Mouse (Mus musculus) bone marrow, adult 2 months (tissue): ENCODE results near the gene Mtnr1b.

Experiments
- CTCF ChIP-seq: fragments of 200-500 bp; IDR thresholded peaks from 2 replicates; pipeline ENCODE4 v1.5.1; 2011; ENCODE audit warnings: low read length, control low read depth; ENCODE audit not compliant: control insufficient read depth, insufficient read depth
- POLR2A ChIP-seq: fragments of 200-500 bp; IDR thresholded peaks from 2 replicates; pipeline ENCODE4 v1.6.1; 2011; ENCODE audit warnings: low read depth, mild to moderate bottlenecking, control low read depth, low read length, borderline replicate concordance; ENCODE audit not compliant: control insufficient read depth

GRCm38 (mm10) chr9:15880160-15880603 lies 5.8 kb upstream of the Mtnr1b start:
- TF ChIP-seq POLR2A (no peak), CTCF (no peak)
